Mouse (Mus musculus) kidney, adult 2 months (tissue): Measurements from ENCODE around the gene Clca3b.
"Not testable (repeated sequence)": the region's sequence is repeated elsewhere in the genome, so short reads cannot be mapped to it uniquely, and the experiment has no call there.

Source experiments
- CTCF ChIP-seq: fragments of 200-500 bp; conservative IDR thresholded peaks from 2 replicates; pipeline ENCODE4 v1.5.1; 2011; ENCODE audit warnings: low read depth, mild to moderate bottlenecking, control low read depth, low read length, moderate library complexity, mixed read lengths; ENCODE audit not compliant: insufficient read depth, insufficient read length
- POLR2A ChIP-seq: fragments of 200-500 bp; IDR thresholded peaks from one replicate; pipeline ENCODE4 v1.6.1; 2011; ENCODE audit warnings: low read depth, low read length, control low read depth

DNA sequence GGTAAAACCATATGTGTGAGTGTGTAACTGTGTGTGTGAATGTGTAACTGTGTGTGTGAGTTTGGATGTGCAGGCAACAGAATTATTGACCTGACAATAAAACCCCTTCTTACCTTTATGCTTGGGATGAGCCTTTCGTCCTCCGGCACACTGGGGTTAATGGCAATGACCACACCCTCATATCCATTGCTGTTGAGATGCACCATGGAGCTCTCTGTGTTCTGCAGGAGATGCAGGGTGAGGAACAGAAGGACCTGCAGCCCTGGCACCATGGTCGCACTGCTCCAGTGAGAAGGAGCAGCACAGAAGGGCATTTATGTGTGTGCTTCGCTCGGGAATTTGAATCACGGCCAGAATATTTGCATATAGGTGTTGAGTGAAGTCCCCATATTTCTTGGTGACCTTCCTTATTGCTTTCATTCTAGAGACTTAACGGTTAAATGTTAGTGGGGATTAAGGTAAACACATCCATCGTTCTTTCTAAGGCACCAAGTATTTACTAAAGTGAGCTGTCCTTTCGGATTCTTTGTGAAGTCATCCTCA, at the start of gene Clca3b:
- not testable (repeated sequence) for TF ChIP-seq CTCF, POLR2A
